Mouse (Mus musculus): ENCODE measurements around the gene Mybl2. TPM values are rescaled to one million over a fixed set of nuclear protein-coding genes. Genes with fewer than 3 reads are reported as not detected.

The Mybl2 gene
- 281 and 391 TPM in 2 replicates for total RNA-seq (2012; rRNA removed)

DNA sequence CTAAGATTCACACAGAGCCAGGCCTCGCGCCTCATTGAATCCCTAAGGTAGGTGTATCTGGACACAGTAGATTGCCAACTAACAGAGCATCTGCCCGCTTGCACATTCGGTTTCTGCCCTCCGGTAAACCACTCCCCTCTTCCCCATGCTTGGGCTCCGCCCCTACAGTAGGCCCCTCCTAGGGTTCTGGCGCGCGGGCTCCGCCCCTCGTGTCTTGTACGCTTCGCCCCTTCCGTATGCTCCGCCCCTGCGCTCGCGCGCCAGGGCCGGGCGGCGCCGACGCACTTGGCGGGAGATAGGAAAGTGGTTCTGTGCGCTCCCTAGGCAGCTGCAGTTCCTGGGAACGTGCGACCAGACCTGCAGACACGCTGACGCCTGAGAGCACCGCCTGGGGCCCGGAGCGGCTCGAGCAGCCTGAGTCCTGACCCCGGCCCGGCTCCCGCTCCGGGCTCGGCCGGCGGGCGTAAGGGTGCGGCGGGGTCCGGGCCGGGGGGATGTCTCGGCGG, at the start of gene Mybl2:
TSS of gene Mybl2 (plus strand) at position 353 of the 506 bp plus-strand sequence.
- peaks cover 5 to 6% of the 10 kb centered on the region in 2 experiments for H3K4me1 ChIP-seq (ENCODE audit: control insufficient read depth in 2 of 2, insufficient read depth in 2 of 2, low read length in 2 of 2, poor library complexity in 1 of 2)
- peak; percentile 96 for DNase-seq (ENCODE audit: low read depth, low spot score)
- H3K9me3 ChIP-seq (ENCODE audit: control insufficient read depth, insufficient read depth, low read depth, low read length) = no peaks in the 10 kb centered on the region
- in situ Hi-C loops (cut with MboI; ENCODE audit: low sequenced_read_pairs in 2 of 2, unreplicated experiment in 2 of 2) = no loop called here
- H3K36me3 ChIP-seq (ENCODE audit: control insufficient read depth, insufficient read depth, low read length, poor library complexity, severe bottlenecking) = peaks cover 13% of the 10 kb centered on the region
- H3K9ac ChIP-seq (ENCODE audit: insufficient read depth, low read depth, low read length, poor library complexity, severe bottlenecking) = peak within 1 kb of the TSS; percentile 98
- peak within 1 kb of the TSS; percentile 96 for H3K27ac ChIP-seq (ENCODE audit: insufficient read depth, low read depth, low read length, poor library complexity, severe bottlenecking)
- TF ChIP-seq ZC3H11A (IDR thresholded peaks at IDR 0.05; ENCODE audit: borderline replicate concordance, low read depth, low read length) = no peak
- no peak for TF ChIP-seq CHD2 (IDR thresholded peaks at IDR 0.05; ENCODE audit: low read depth, low read length)
- no peak for TF ChIP-seq MAFK (IDR thresholded peaks at IDR 0.05; ENCODE audit: insufficient read depth, low read depth, low read length)
- TF ChIP-seq HCFC1 (IDR thresholded peaks at IDR 0.05; ENCODE audit: borderline replicate concordance, insufficient read depth, low read length) = peak; percentile 56; the same call in 1 of the 2 replicates
- H3K4me3 ChIP-seq (ENCODE audit: insufficient read depth in 1 of 2, low read depth in 1 of 2, low read length in 2 of 2, poor library complexity in 1 of 2, severe bottlenecking in 1 of 2) = peak within 1 kb of the TSS; percentile 94 to 97

DNA sequence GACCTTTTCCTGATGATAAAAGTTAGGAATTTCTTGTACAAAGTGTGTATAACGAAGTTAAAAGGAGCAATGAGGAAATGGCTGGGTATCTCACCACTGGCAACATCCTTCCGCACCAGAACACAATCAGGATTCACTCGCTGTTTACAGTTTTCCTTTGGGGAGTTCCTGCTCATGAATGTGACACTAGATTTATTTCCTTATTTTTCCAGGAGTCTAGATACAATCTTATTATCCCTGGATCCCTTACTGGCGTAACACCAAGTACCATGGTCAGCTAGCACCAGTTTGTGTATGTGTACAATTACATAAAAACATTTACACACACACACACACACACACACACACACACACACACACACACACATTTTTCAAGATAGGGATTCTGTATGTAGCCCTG, 47.2 kb upstream of the Mybl2 start:
- in situ Hi-C loops (cut with MboI; ENCODE audit: low sequenced_read_pairs in 2 of 2, unreplicated experiment in 2 of 2) = no loop called here
- Histone ChIP-seq H3K4me3 (ENCODE audit: insufficient read depth in 1 of 2, low read depth in 1 of 2, low read length in 2 of 2, poor library complexity in 1 of 2, severe bottlenecking in 1 of 2) (no peak overlapping the region), H3K4me1 (ENCODE audit: control insufficient read depth in 2 of 2, insufficient read depth in 2 of 2, low read length in 2 of 2, poor library complexity in 1 of 2) (no peaks in the 10 kb centered on the region), H3K9me3 (ENCODE audit: control insufficient read depth, insufficient read depth, low read depth, low read length) (no peaks in the 10 kb centered on the region), H3K9ac (ENCODE audit: insufficient read depth, low read depth, low read length, poor library complexity, severe bottlenecking) (no peak overlapping the region), H3K27ac (ENCODE audit: insufficient read depth, low read depth, low read length, poor library complexity, severe bottlenecking) (no peak overlapping the region), H3K36me3 (ENCODE audit: control insufficient read depth, insufficient read depth, low read length, poor library complexity, severe bottlenecking) (no peaks in the 10 kb centered on the region)
- TF ChIP-seq CHD2 (IDR thresholded peaks at IDR 0.05; ENCODE audit: low read depth, low read length) = no peak
- TF ChIP-seq MAFK (IDR thresholded peaks at IDR 0.05; ENCODE audit: insufficient read depth, low read depth, low read length) = no peak
- TF ChIP-seq ZC3H11A (IDR thresholded peaks at IDR 0.05; ENCODE audit: borderline replicate concordance, low read depth, low read length) = no peak
- TF ChIP-seq HCFC1 (IDR thresholded peaks at IDR 0.05; ENCODE audit: borderline replicate concordance, insufficient read depth, low read length) = no peak
- no peak for DNase-seq (ENCODE audit: low read depth, low spot score)

DNA sequence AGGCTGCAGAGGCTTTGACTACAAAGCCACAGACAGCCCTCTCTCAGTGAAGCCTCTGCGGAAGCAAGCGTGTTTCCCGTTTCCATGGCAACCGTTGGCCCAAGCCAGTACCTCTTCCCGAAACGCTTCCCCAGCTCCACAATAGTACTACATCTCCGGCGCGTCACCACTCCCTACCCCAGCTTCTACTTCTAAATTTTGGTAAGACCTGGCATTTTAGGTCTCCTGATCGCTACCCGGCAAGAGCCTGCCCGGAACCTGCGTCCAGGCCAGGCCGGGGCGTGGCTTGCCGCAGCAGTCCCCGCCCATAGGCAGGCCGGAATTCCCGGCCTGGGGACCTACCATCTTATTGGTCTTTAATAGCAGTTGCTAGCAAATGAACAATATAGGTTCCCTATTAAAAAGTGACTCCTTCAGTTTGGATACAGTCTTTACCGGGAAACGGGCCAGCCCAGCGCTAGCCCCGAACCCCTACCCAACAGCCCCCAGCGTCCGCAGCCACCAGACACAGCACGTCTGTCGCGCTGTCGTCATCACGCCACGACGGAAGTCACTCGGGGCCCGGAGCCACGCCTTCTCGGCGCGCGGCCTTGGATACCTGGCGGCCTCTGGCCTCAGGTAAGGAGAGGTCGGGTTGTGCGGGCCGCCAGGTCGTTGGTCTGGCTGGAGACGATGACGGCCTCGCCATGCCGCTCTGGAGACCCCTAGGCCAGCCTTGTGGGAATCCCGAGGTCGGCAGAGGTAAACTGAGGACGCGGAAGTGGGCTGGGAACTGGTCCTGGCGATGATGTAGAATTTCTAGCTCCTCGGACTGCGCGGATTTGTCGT, 37.4 kb upstream of the Mybl2 start, which contains the start of gene Ift52:
TSS of gene Ift52 (plus strand) at position 439 of the 828 bp plus-strand sequence.
- H3K4me3 ChIP-seq (ENCODE audit: insufficient read depth in 1 of 2, low read depth in 1 of 2, low read length in 2 of 2, poor library complexity in 1 of 2, severe bottlenecking in 1 of 2) = peak within 1 kb of the TSS; percentile 88 to 93
- no peaks in the 10 kb centered on the region for H3K9me3 ChIP-seq (ENCODE audit: control insufficient read depth, insufficient read depth, low read depth, low read length)
- in situ Hi-C loops (cut with MboI; ENCODE audit: low sequenced_read_pairs in 2 of 2, unreplicated experiment in 2 of 2) = no loop called here
- 0 out of 2 replicates have a peak within 1 kb of the TSS, but pooled peaks have one; percentile 46 for H3K27ac ChIP-seq (ENCODE audit: insufficient read depth, low read depth, low read length, poor library complexity, severe bottlenecking)
- no peak for TF ChIP-seq ZC3H11A (IDR thresholded peaks at IDR 0.05; ENCODE audit: borderline replicate concordance, low read depth, low read length)
- peak; percentile 71; the same call in 1 of the 2 replicates for TF ChIP-seq HCFC1 (IDR thresholded peaks at IDR 0.05; ENCODE audit: borderline replicate concordance, insufficient read depth, low read length)
- H3K9ac ChIP-seq (ENCODE audit: insufficient read depth, low read depth, low read length, poor library complexity, severe bottlenecking) = peak within 1 kb of the TSS; percentile 96
- H3K36me3 ChIP-seq (ENCODE audit: control insufficient read depth, insufficient read depth, low read length, poor library complexity, severe bottlenecking) = no peaks in the 10 kb centered on the region
- peak; percentile 80 for DNase-seq (ENCODE audit: low read depth, low spot score)
- no peaks in the 10 kb centered on the region for H3K4me1 ChIP-seq (ENCODE audit: control insufficient read depth in 2 of 2, insufficient read depth in 2 of 2, low read length in 2 of 2, poor library complexity in 1 of 2)

GRCm38 (mm10) chr2:163031289-163031688, 23.2 kb upstream of the Mybl2 start:
- no peak for DNase-seq (ENCODE audit: low read depth, low spot score)
- TF ChIP-seq CHD2 (IDR thresholded peaks at IDR 0.05; ENCODE audit: low read depth, low read length) = no peak
- no peak for TF ChIP-seq ZNF384 (IDR thresholded peaks at IDR 0.05; ENCODE audit: low read depth, low read length)
- TF ChIP-seq MAFK (IDR thresholded peaks at IDR 0.05; ENCODE audit: insufficient read depth, low read depth, low read length) = peak; percentile 72
- TF ChIP-seq HCFC1 (IDR thresholded peaks at IDR 0.05; ENCODE audit: borderline replicate concordance, insufficient read depth, low read length) = 0 out of 2 replicates have a peak, but pooled peaks have one; percentile 30
- TF ChIP-seq ZC3H11A (IDR thresholded peaks at IDR 0.05; ENCODE audit: borderline replicate concordance, low read depth, low read length) = no peak
- H3K4me3 ChIP-seq (ENCODE audit: insufficient read depth in 1 of 2, low read depth in 1 of 2, low read length in 2 of 2, poor library complexity in 1 of 2, severe bottlenecking in 1 of 2) = no peak overlapping the region
- H3K4me1 ChIP-seq (ENCODE audit: control insufficient read depth in 2 of 2, insufficient read depth in 2 of 2, low read length in 2 of 2, poor library complexity in 1 of 2) = peaks cover 10 to 28% of the 10 kb centered on the region in 2 experiments
- in situ Hi-C loops (cut with MboI; ENCODE audit: low sequenced_read_pairs in 2 of 2, unreplicated experiment in 2 of 2) = no loop called here
- peak overlapping the region; percentile 18; the same call in 1 of the 2 replicates for H3K9ac ChIP-seq (ENCODE audit: insufficient read depth, low read depth, low read length, poor library complexity, severe bottlenecking)
- H3K27ac ChIP-seq (ENCODE audit: insufficient read depth, low read depth, low read length, poor library complexity, severe bottlenecking) = peak overlapping the region; percentile 92
- peaks cover 5% of the 10 kb centered on the region for H3K36me3 ChIP-seq (ENCODE audit: control insufficient read depth, insufficient read depth, low read length, poor library complexity, severe bottlenecking)
- H3K9me3 ChIP-seq (ENCODE audit: control insufficient read depth, insufficient read depth, low read depth, low read length) = no peaks in the 10 kb centered on the region

Measured in ES-E14 (cell line).